Mouse (Mus musculus) midbrain, embryonic 11.5 days (tissue): ENCODE results near the gene Oaz1. TPM values are rescaled to one million over a fixed set of nuclear protein-coding genes. Genes with fewer than 3 reads are reported as not detected.

Source experiments
- ATAC-seq: fragments of 200-750 bp; cut with Nextera tagmentation; 2 replicates; pipeline ENCODE4 v1.8.0; 2017; ENCODE audit warnings: moderate TSS enrichment, moderate library complexity; ENCODE audit not compliant: low FRiP score
- DNase-seq: peaks from one replicate; pipeline ENCODE4 v3.0.0; 2015; ENCODE audit warnings: low spot score; ENCODE audit errors: missing footprints
- H3K27ac ChIP-seq: fragments of 300-500 bp; sonication (generic); 2 replicates; pipeline ENCODE4 v1.5.1; 2014; ENCODE audit warnings: low read depth, low read length
- H3K27me3 ChIP-seq: fragments of 300-500 bp; sonication (generic); 2 replicates; pipeline ENCODE4 v1.6.1; 2014; ENCODE audit warnings: mild to moderate bottlenecking, low read length, moderate library complexity, mixed read lengths; ENCODE audit not compliant: control insufficient read depth, insufficient read depth
- H3K36me3 ChIP-seq: fragments of 300-500 bp; sonication (generic); 2 replicates; pipeline ENCODE4 v1.6.1; 2014; ENCODE audit warnings: mild to moderate bottlenecking, low read length, moderate library complexity, mixed read lengths; ENCODE audit not compliant: control insufficient read depth, insufficient read depth
- H3K4me1 ChIP-seq: fragments of 300-500 bp; sonication (generic); 2 replicates; pipeline ENCODE4 v1.6.1; 2014; ENCODE audit warnings: low read length; ENCODE audit not compliant: control insufficient read depth, insufficient read depth
- H3K4me2 ChIP-seq: fragments of 300-500 bp; sonication (generic); 2 replicates; pipeline ENCODE4 v1.6.1; 2014; ENCODE audit warnings: mild to moderate bottlenecking, moderate library complexity
- H3K4me3 ChIP-seq: fragments of 300-500 bp; sonication (generic); 2 replicates; pipeline ENCODE4 v1.5.1; 2014; ENCODE audit warnings: low read depth, low read length
- H3K9ac ChIP-seq: fragments of 300-500 bp; sonication (generic); 2 replicates; pipeline ENCODE4 v1.6.1; 2014; ENCODE audit warnings: low read length
- H3K9me3 ChIP-seq: fragments of 300-500 bp; sonication (generic); 2 replicates; pipeline ENCODE4 v1.6.1; 2016; ENCODE audit warnings: low read length; ENCODE audit not compliant: control insufficient read depth
- WGBS: fragments of 180-500 bp; shearing (Covaris S2); extraction: QIAGEN DNeasy Blood & Tissue Kit; methylation state at CpG from one replicate; pipeline ENCODE4 v1.1.7; 2014; 5-methylcytosine and 5-hydroxymethylcytosine counted together
- microRNA counts: library from miRNA; unstranded; fragments of <30 nt; microRNA quantifications from one replicate; lab custom pipeline; 2015
- microRNA-seq: library from miRNA; unstranded; fragments of <30 nt; microRNA quantifications from one replicate; pipeline ENCODE4, GENCODE M21; 2017
- polyA plus RNA-seq: library from polyadenylated mRNA; unstranded; fragments of >200 nt; fragmentation: Nextera tagmentation; extraction: Ambion mirVana; gene quantifications from 2 replicates; pipeline ENCODE4 v1.2.1, GENCODE M21; 2014

Gene Oaz1
- polyA plus RNA-seq, 1 experiment from 2014 or later, result 1,824 TPM

- H3K36me3 ChIP-seq, result 0 out of 2 replicates have a peak, but pooled peaks cover 2% of the 10 kb centered on the region
- H3K4me1 ChIP-seq, result peaks cover 4% of the 10 kb centered on the region; the same call in 1 of the 2 replicates
- no peak overlapping the region for H3K9ac ChIP-seq
- DNase-seq, result no peak
- H3K27me3 ChIP-seq, result no peaks in the 10 kb centered on the region
- 90% methylated on average over 5 of the region's 5 CpGs for WGBS
- no peak overlapping the region for H3K4me3 ChIP-seq
- no peak overlapping the region for H3K4me2 ChIP-seq
- no peak overlapping the region for H3K27ac ChIP-seq
- no peaks in the 10 kb centered on the region for H3K9me3 ChIP-seq
- no peak for ATAC-seq
Observed at GRCm38 (mm10) chr10:80862305-80862704, 35.8 kb downstream of the Oaz1 start.

GRCm38 (mm10) chr10:80864446-80864845, 38.0 kb downstream of the Oaz1 start:
- Histone ChIP-seq H3K9ac (no peak overlapping the region), H3K9me3 (no peaks in the 10 kb centered on the region), H3K36me3 (0 out of 2 replicates have a peak, but pooled peaks cover 5% of the 10 kb centered on the region), H3K4me3 (no peak overlapping the region), H3K4me2 (no peak overlapping the region), H3K27ac (no peak overlapping the region), H3K27me3 (no peaks in the 10 kb centered on the region), H3K4me1 (no peaks in the 10 kb centered on the region)
- WGBS, result 93% methylated on average over 16 of the region's 16 CpGs
- ATAC-seq (no peak), DNase-seq (no peak)

GRCm38 (mm10) chr10:80870993-80871392, 44.5 kb downstream of the Oaz1 start:
- Histone ChIP-seq H3K36me3 (0 out of 2 replicates have a peak, but pooled peaks cover 4% of the 10 kb centered on the region), H3K27me3 (no peaks in the 10 kb centered on the region), H3K9ac (no peak overlapping the region), H3K4me2 (no peak overlapping the region), H3K27ac (no peak overlapping the region), H3K9me3 (no peaks in the 10 kb centered on the region), H3K4me3 (no peak overlapping the region), H3K4me1 (no peaks in the 10 kb centered on the region)
- DNase-seq (no peak), ATAC-seq (no peak)
- WGBS, result 72% methylated on average over 4 of the region's 6 CpGs

- H3K36me3 ChIP-seq, result 0 out of 2 replicates have a peak, but pooled peaks cover 4% of the 10 kb centered on the region
- H3K4me2 ChIP-seq, result no peak within 1 kb of the TSS
- H3K9me3 ChIP-seq, result no peaks in the 10 kb centered on the region
- ATAC-seq (no peak), DNase-seq (no peak)
- H3K9ac ChIP-seq, result no peak within 1 kb of the TSS
- H3K4me3 ChIP-seq, result no peak within 1 kb of the TSS
- H3K27ac ChIP-seq, result no peak within 1 kb of the TSS
- no peaks in the 10 kb centered on the region for H3K4me1 ChIP-seq
- WGBS, result 31% methylated on average over 9 of the region's 9 CpGs
- no peaks in the 10 kb centered on the region for H3K27me3 ChIP-seq
Observed at GRCm38 (mm10) chr10:80871581-80871980, 45.1 kb downstream of the Oaz1 start, which contains the start of gene Tmprss9. Tmprss9 (plus strand) TSS chr10:80871848.

GRCm38 (mm10) chr10:80874035-80874434, 47.6 kb downstream of the Oaz1 start:
- H3K9ac ChIP-seq, result no peak overlapping the region
- no peaks in the 10 kb centered on the region for H3K36me3 ChIP-seq
- no peak overlapping the region for H3K27ac ChIP-seq
- H3K4me3 ChIP-seq, result no peak overlapping the region
- no peaks in the 10 kb centered on the region for H3K27me3 ChIP-seq
- no peaks in the 10 kb centered on the region for H3K9me3 ChIP-seq
- H3K4me1 ChIP-seq, result no peaks in the 10 kb centered on the region
- H3K4me2 ChIP-seq, result no peak overlapping the region
- ATAC-seq (no peak), DNase-seq (no peak)
- 81% methylated on average over 9 of the region's 9 CpGs for whole genome bisulfite sequencing

- ATAC-seq, result 0 out of 2 replicates have a peak, but pooled peaks have one; percentile 40
- Histone ChIP-seq H3K9ac (no peak overlapping the region), H3K9me3 (no peaks in the 10 kb centered on the region), H3K4me1 (no peaks in the 10 kb centered on the region), H3K4me2 (no peak overlapping the region), H3K4me3 (no peak overlapping the region), H3K27me3 (no peaks in the 10 kb centered on the region), H3K27ac (no peak overlapping the region), H3K36me3 (no peaks in the 10 kb centered on the region)
- WGBS, result 26% methylated on average over 5 of the region's 5 CpGs
- DNase-seq, result peak; percentile 86
Observed at GRCm38 (mm10) chr10:80876028-80876427, 49.6 kb downstream of the Oaz1 start.

GRCm38 (mm10) chr10:80876594-80876993, 50.1 kb downstream of the Oaz1 start:
- ATAC-seq, result no peak
- H3K27me3 ChIP-seq, result no peaks in the 10 kb centered on the region
- peak; percentile 62 for DNase-seq
- H3K9ac ChIP-seq, result no peak overlapping the region
- no peak overlapping the region for H3K4me2 ChIP-seq
- no peaks in the 10 kb centered on the region for H3K9me3 ChIP-seq
- no peaks in the 10 kb centered on the region for H3K4me1 ChIP-seq
- H3K27ac ChIP-seq, result no peak overlapping the region
- H3K4me3 ChIP-seq, result no peak overlapping the region
- 18% methylated on average over 3 of the region's 3 CpGs for WGBS
- H3K36me3 ChIP-seq, result no peaks in the 10 kb centered on the region

MicroRNAs within 50 kb of the gene (microRNA counts, 519-probe panel; counts per million panel counts)
- microRNA mmu-miR-1982 (lab: Ali Mortazavi, UCI), result not detected

Small RNAs within 50 kb of the gene (microRNA-seq; reads per million reads assigned to microRNA genes)
- gene Mir1982, result 4.9 reads per million, percentile 23 among the genes with 10 or more reads in this experiment

Other genes starting within 250 kb of the Oaz1 start
- gene Klf16, start 249.3 kb upstream of the Oaz1 start, polyA plus RNA-seq, result 3.1 and 3.2 TPM in 2 replicates
- 90.8 and 109 TPM in 2 replicates for gene Abhd17a, start 236.3 kb upstream of the Oaz1 start, polyA plus RNA-seq
- gene Scamp4, start 223.8 kb upstream of the Oaz1 start, polyA plus RNA-seq, result 60.2 and 62.3 TPM in 2 replicates
- 5.4 and 6.9 TPM in 2 replicates for gene Adat3, start 223.8 kb upstream of the Oaz1 start, polyA plus RNA-seq
- 1.9 and 2.2 TPM in 2 replicates for gene Gm49322, start 220.6 kb upstream of the Oaz1 start, polyA plus RNA-seq
- gene Csnk1g2, start 203.8 kb upstream of the Oaz1 start, polyA plus RNA-seq, result 73.6 and 86.9 TPM in 2 replicates
- 43.8 and 51.7 TPM in 2 replicates for gene Btbd2, start 169.6 kb upstream of the Oaz1 start, polyA plus RNA-seq
- gene Mknk2, start 148.5 kb upstream of the Oaz1 start, polyA plus RNA-seq, result 42.0 and 49.4 TPM in 2 replicates
- gene Mob3a, start 124.7 kb upstream of the Oaz1 start, polyA plus RNA-seq, result 50.2 and 52.7 TPM in 2 replicates
- 6.7 and 6.9 TPM in 2 replicates for gene Izumo4, start 124.5 kb upstream of the Oaz1 start, polyA plus RNA-seq
- 63.2 and 68.4 TPM in 2 replicates for gene Ap3d1, start 84.4 kb upstream of the Oaz1 start, polyA plus RNA-seq
- 15.4 and 18.8 TPM in 2 replicates for gene Dot1l, start 71.5 kb upstream of the Oaz1 start, polyA plus RNA-seq
- gene Sf3a2, start 28.5 kb upstream of the Oaz1 start, polyA plus RNA-seq, result 92.2 and 104 TPM in 2 replicates
- 138 and 151 TPM in 2 replicates for gene Plekhj1, start 28.0 kb upstream of the Oaz1 start, polyA plus RNA-seq
- gene Amh, start 21.4 kb upstream of the Oaz1 start, polyA plus RNA-seq, result not detected in 2 replicates
- 0.38 and 0.80 TPM in 2 replicates for gene Jsrp1, start 13.2 kb upstream of the Oaz1 start, polyA plus RNA-seq
- gene Lingo3, start 17.4 kb downstream of the Oaz1 start, polyA plus RNA-seq, result 0.23 and 0.55 TPM in 2 replicates
- gene Lsm7, start 28.6 kb downstream of the Oaz1 start, polyA plus RNA-seq, result 248 and 290 TPM in 2 replicates
- 19.7 and 24.0 TPM in 2 replicates for gene Sppl2b, start 28.6 kb downstream of the Oaz1 start, polyA plus RNA-seq
- gene Tmprss9, start 45.2 kb downstream of the Oaz1 start, polyA plus RNA-seq, result not detected in 2 replicates
- gene Timm13, start 74.3 kb downstream of the Oaz1 start, polyA plus RNA-seq, result 321 and 347 TPM in 2 replicates
- gene Lmnb2, start 91.6 kb downstream of the Oaz1 start, polyA plus RNA-seq, result 19.4 and 19.7 TPM in 2 replicates
- 10.1 and 11.3 TPM in 2 replicates for gene Gadd45b, start 103.4 kb downstream of the Oaz1 start, polyA plus RNA-seq
- 6.6 and 7.0 TPM in 2 replicates for gene Gng7, start 188.3 kb downstream of the Oaz1 start, polyA plus RNA-seq
- 3.1 and 3.3 TPM in 2 replicates for gene Diras1, start 199.0 kb downstream of the Oaz1 start, polyA plus RNA-seq
- 9.1 and 10.1 TPM in 2 replicates for gene Slc39a3, start 210.8 kb downstream of the Oaz1 start, polyA plus RNA-seq
- gene Sgta, start 233.5 kb downstream of the Oaz1 start, polyA plus RNA-seq, result 200 and 232 TPM in 2 replicates
- 44.1 and 51.4 TPM in 2 replicates for gene Thop1, start 243.4 kb downstream of the Oaz1 start, polyA plus RNA-seq